Mouse (Mus musculus) heart, embryonic 14.5 days (tissue): ENCODE measurements at regions not wholly inside any gene's neighbourhood (a gene's known extent, or its start where the extent isn't known, plus 50 kb on each side); places are given as distances from the start of the nearest gene placed in this dataset.

Source experiments
- ATAC-seq: fragments of 200-750 bp; cut with Nextera tagmentation; 2 replicates; pipeline ENCODE4 v1.8.0; 2017; ENCODE audit warnings: low read depth, moderate TSS enrichment; ENCODE audit not compliant: insufficient number of reproducible peaks, insufficient read depth, low FRiP score
- H3K27ac ChIP-seq, 2 experiments: fragments of 200-500 bp in 1 of 2; fragments of 300-500 bp in 1 of 2; sonication (generic) in 1 of 2; replicated peaks in 1 of 2; 2 replicates each; pipeline ENCODE4 v1.5.1; 2012 to 2014; ENCODE audit warnings: low read depth in 2 of 2, low read length in 2 of 2, control low read depth in 1 of 2, mild to moderate bottlenecking in 1 of 2, mixed read lengths in 1 of 2; ENCODE audit not compliant: control insufficient read depth in 1 of 2, insufficient read depth in 1 of 2
- H3K27me3 ChIP-seq: fragments of 300-500 bp; sonication (generic); 2 replicates; pipeline ENCODE4 v1.6.1; 2014; ENCODE audit warnings: mild to moderate bottlenecking, low read length, control low read depth; ENCODE audit not compliant: control insufficient read depth, insufficient read depth
- H3K36me3 ChIP-seq: fragments of 300-500 bp; sonication (generic); 2 replicates; pipeline ENCODE4 v1.6.1; 2014; ENCODE audit warnings: mild to moderate bottlenecking, control low read depth, low read length, mixed read lengths; ENCODE audit not compliant: control insufficient read depth, insufficient read depth
- H3K4me1 ChIP-seq, 2 experiments: fragments of 200-500 bp in 1 of 2; fragments of 300-500 bp in 1 of 2; sonication (generic) in 1 of 2; 2 replicates each; pipeline ENCODE4 v1.6.1; 2012 to 2014; ENCODE audit warnings: low read length in 2 of 2, control low read depth in 1 of 2, mixed read lengths in 1 of 2; ENCODE audit not compliant: control insufficient read depth in 2 of 2, insufficient read depth in 2 of 2
- H3K4me2 ChIP-seq: fragments of 300-500 bp; sonication (generic); 2 replicates; pipeline ENCODE4 v1.6.1; 2014; ENCODE audit warnings: mild to moderate bottlenecking, low read length
- H3K4me3 ChIP-seq, 2 experiments: fragments of 200-500 bp in 1 of 2; fragments of 300-500 bp in 1 of 2; sonication (generic) in 1 of 2; 2 replicates each; pipeline ENCODE4 v1.5.1; 2012 to 2014; ENCODE audit warnings: low read length in 2 of 2, mild to moderate bottlenecking in 2 of 2, control low read depth in 1 of 2, low read depth in 1 of 2, moderate library complexity in 1 of 2; ENCODE audit not compliant: control insufficient read depth in 1 of 2, insufficient read depth in 1 of 2
- H3K9ac ChIP-seq: fragments of 300-500 bp; sonication (generic); 2 replicates; pipeline ENCODE4 v1.6.1; 2014; ENCODE audit warnings: mild to moderate bottlenecking, low read length
- H3K9me3 ChIP-seq: fragments of 300-500 bp; sonication (generic); 2 replicates; pipeline ENCODE4 v1.6.1; 2016; ENCODE audit warnings: low read length, control low read depth; ENCODE audit not compliant: control insufficient read depth
- WGBS: fragments of 180-500 bp; shearing (Covaris S2); extraction: QIAGEN DNeasy Blood & Tissue Kit; methylation state at CpG from one replicate; pipeline ENCODE4 v1.1.7; 2014; 5-methylcytosine and 5-hydroxymethylcytosine counted together

DNA sequence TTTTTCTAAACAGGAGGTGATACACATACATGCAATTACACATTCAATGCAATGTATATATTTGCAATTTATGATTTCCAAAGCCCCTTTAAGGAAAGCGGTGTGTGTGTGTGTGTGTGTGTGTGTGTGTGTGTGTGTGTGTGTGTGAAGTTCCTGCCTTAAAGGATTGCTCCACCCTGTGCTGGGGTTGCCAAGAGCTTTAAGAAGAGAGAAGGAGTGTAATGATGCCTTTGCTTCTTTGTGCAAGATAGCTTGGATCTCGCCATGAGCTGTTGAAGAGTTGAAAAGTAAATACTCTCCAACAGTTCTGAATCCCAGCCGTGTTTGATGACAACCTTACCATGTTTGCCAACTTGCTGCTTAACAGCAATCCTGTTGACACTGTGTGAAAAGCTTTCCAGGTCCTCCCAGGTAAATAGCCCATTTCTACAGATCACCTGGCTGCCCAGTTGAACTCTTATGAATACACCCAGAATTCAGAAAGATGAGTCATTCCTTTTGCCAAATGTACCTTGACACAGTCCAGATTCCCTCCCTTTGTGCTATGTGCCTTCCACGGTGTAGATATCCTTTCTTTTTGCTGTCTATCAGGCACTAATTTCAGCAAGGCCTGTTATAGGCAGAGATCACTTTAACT, 216.3 kb downstream of the Ikzf2 start:
- Histone ChIP-seq H3K9me3 (no peaks in the 10 kb centered on the region), H3K4me1 (no peaks in the 10 kb centered on the region), H3K9ac (no peak overlapping the region), H3K4me2 (no peak overlapping the region), H3K27me3 (no peaks in the 10 kb centered on the region), H3K4me3 (no peak overlapping the region), H3K27ac (no peak overlapping the region), H3K36me3 (no peaks in the 10 kb centered on the region)
- 58% methylated on average over 4 of the region's 4 CpGs for WGBS
- ATAC-seq, result no peak

DNA sequence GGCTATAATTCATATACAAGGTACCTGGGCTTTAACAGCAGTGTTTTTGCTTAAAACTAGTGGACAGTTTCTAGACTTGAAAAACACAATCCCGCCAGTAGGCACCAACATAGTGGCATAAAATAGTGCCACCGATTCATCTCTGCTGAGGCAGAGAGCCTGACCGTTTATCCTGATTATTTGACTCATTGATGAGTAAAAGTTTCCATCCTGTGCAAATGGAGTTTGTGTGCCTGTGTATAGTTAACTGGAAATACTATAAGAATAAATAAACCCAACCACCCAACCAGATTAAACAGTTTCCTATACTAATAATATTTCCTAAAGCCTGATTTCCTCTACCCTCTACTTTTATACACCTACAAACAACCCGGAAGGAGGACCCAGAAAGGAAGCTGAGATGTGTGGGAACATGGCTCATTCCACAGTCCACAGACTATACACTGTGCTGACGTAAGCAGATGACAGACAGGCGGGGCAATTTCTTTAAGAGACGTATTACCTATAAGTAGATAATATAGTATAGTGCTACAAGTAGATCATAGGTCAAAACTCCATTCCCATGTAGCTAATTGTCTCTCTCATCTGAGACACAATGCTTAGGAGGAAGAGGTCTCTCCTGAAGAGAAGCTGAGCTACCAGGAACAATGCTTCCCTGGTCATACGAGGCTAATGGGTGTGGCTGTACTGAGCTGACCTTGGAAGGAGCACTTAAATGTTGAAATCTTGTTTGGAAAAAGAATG, 217.7 kb downstream of the Ikzf2 start:
- Histone ChIP-seq H3K4me3 (no peak overlapping the region), H3K4me2 (no peak overlapping the region), H3K4me1 (no peaks in the 10 kb centered on the region), H3K27me3 (no peaks in the 10 kb centered on the region), H3K9me3 (no peaks in the 10 kb centered on the region), H3K27ac (no peak overlapping the region), H3K9ac (no peak overlapping the region), H3K36me3 (no peaks in the 10 kb centered on the region)
- 81% methylated on average over 8 of the region's 8 CpGs for WGBS
- no peak for ATAC-seq

DNA sequence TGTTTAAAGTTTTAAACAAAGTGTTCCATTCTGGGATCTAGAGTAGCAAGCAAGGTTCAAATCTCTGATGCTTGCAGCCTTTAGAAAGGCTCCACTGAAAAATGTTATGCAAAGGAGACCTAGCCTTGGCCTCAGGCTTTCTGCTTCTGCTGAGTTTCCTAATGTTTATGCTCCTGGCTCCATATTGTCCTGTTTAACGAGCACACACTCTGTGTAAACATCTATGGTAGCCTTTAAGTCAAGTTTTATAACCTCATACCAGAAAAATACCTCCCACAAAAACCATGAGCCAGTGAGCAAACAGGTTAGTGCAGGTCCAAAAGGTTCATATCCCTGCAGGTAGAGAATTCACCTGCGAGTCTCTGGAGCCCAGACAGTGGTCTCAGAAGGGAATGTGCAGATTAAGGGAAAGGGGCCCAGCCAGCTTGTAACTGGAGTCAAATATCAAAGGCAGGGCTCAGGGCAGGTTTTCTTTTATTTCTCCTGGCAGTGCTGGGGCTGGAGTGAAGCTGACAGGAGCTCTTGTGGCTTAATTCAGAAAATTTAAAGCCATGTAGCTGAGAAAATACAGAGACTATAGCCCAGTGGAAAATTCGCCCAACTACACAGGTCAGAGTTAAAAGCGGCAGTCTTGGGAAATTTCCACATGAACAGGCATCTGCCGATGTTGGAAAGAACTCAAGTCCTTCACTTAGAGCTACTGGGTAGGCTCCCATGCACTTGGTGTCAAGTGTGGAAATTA, 220.3 kb downstream of the Ikzf2 start:
- Histone ChIP-seq H3K4me2 (no peak overlapping the region), H3K36me3 (no peaks in the 10 kb centered on the region), H3K27ac (no peak overlapping the region), H3K9me3 (no peaks in the 10 kb centered on the region), H3K4me1 (no peaks in the 10 kb centered on the region), H3K4me3 (no peak overlapping the region), H3K27me3 (no peaks in the 10 kb centered on the region), H3K9ac (no peak overlapping the region)
- 29% methylated on average over 5 of the region's 5 CpGs for WGBS
- ATAC-seq, result no peak

DNA sequence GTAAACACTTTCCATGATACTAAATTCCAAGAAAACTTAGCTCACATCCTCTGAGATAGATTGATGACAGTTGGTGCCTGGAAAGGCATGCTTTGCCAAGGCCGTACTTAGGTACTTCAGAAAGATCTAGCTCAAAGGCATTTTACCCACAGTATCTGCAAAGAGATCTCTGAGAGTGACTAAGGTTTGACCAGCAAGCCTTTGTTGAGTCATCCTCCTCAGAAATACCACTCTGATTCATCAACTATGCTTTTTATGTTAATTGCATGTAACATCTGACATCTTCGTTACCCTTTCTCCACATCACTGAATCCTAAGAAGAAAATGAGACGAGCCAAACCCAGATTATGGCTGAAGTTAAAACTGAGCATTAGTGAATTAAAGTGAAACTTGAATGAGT, 225.9 kb downstream of the Ikzf2 start:
- Histone ChIP-seq H3K36me3 (no peaks in the 10 kb centered on the region), H3K27ac (no peak overlapping the region), H3K9me3 (no peaks in the 10 kb centered on the region), H3K4me2 (no peak overlapping the region), H3K4me3 (no peak overlapping the region), H3K4me1 (no peaks in the 10 kb centered on the region), H3K9ac (no peak overlapping the region), H3K27me3 (no peaks in the 10 kb centered on the region)
- no peak for ATAC-seq
- WGBS, result 77% methylated on average over 3 of the region's 3 CpGs

DNA sequence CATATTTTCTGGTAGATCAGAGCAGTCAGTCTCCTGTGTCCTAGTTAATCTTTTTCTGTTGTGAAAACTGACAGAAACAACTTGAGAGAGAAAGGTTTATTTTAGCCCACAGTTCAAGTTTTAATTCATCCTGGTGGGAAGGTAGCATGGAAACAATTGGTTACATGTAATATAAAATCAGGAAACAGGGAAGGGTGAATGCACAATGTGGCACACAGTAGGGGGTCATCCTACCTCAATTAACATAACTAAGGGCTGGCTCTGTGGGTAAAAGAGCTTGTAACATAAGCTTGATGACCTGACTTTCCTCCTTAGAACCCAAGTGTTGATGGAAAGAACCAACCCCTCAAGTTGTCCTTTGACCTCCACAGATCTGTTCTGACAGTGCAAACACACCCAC, 227.1 kb downstream of the Ikzf2 start:
- no peaks in the 10 kb centered on the region for H3K9me3 ChIP-seq
- no peak for ATAC-seq
- H3K27me3 ChIP-seq, result no peaks in the 10 kb centered on the region
- H3K4me2 ChIP-seq, result no peak overlapping the region
- no peaks in the 10 kb centered on the region for H3K4me1 ChIP-seq
- H3K27ac ChIP-seq, result no peak overlapping the region
- H3K36me3 ChIP-seq, result no peaks in the 10 kb centered on the region
- no peak overlapping the region for H3K9ac ChIP-seq
- no peak overlapping the region for H3K4me3 ChIP-seq

DNA sequence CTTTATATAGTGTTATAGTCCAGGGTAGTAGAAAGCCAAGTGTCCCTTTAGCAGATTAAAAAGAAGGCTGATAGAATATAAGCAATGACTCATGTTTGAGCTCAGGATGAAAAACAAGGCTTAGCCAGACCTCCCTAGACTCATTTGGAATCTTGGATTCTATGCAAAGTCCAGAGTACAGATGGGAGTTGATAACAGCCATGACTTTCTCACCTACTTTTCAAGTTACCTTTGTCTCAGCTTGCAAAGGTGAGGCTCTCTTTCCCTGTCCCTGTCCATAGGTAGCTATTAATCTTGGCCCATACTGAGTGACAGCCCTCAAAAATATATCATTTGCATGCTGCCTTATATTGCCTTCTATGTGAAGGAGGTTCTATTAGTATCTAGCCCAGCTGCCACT, 229.6 kb downstream of the Ikzf2 start:
- Histone ChIP-seq H3K27ac (no peak overlapping the region), H3K4me1 (no peaks in the 10 kb centered on the region), H3K36me3 (no peaks in the 10 kb centered on the region), H3K9me3 (no peaks in the 10 kb centered on the region), H3K4me3 (no peak overlapping the region), H3K9ac (no peak overlapping the region), H3K27me3 (no peaks in the 10 kb centered on the region), H3K4me2 (no peak overlapping the region)
- ATAC-seq, result no peak

DNA sequence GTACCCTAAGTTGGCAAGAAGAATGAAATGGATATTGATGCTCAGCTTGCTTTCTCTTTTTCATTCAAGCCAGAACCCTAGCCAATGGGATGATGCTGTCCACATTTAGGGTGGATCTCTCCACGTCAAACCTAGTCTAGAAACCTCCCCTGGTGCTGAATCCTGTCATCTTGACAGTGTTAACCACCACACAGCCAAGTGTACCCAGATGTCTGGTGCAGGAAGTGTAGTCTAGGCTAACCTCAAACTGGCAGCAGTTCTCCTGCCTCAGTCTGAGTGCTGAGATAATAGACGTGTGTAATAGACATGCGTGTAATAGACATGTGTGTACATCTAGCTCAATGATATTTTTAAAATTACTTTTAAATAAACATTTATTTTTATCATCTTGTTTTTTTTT, 233.1 kb downstream of the Ikzf2 start:
- Histone ChIP-seq H3K4me3 (no peak overlapping the region), H3K27me3 (no peaks in the 10 kb centered on the region), H3K4me1 (no peaks in the 10 kb centered on the region), H3K27ac (no peak overlapping the region), H3K4me2 (no peak overlapping the region), H3K9ac (no peak overlapping the region), H3K9me3 (no peaks in the 10 kb centered on the region), H3K36me3 (no peaks in the 10 kb centered on the region)
- WGBS, result 81% methylated on average over 3 of the region's 3 CpGs
- no peak for ATAC-seq
